Mouse (Mus musculus) myocyte (in vitro differentiated cells): Measurements from ENCODE around the gene Pck1. TPM values are rescaled to one million over a fixed set of nuclear protein-coding genes. Genes with fewer than 3 reads are reported as not detected.

Experiments used
- H3K27me3 ChIP-seq: one replicate; pipeline ENCODE4 v1.6.1; 2011; ENCODE audit not compliant: control insufficient read depth, insufficient read depth, insufficient read length
- H3K36me3 ChIP-seq: one replicate; pipeline ENCODE4 v1.6.1; 2011; ENCODE audit not compliant: control insufficient read depth, insufficient read depth
- H3K4me2 ChIP-seq: one replicate; pipeline ENCODE4 v1.6.1; 2011; ENCODE audit warnings: low read depth, control low read depth
- H3K4me3 ChIP-seq: one replicate; pipeline ENCODE4 v1.5.1; 2011; ENCODE audit warnings: mild to moderate bottlenecking, control low read depth, moderate library complexity
- H3K79me2 ChIP-seq: one replicate; pipeline ENCODE4 v1.6.1; 2011; ENCODE audit not compliant: control insufficient read depth, insufficient read depth
- H3ac ChIP-seq: one replicate; pipeline ENCODE4 v1.6.1; 2011; ENCODE audit not compliant: control insufficient read depth, insufficient read length
- CEBPB ChIP-seq: IDR thresholded peaks from 2 replicates; pipeline ENCODE4 v1.6.1; 2011; ENCODE audit warnings: mild to moderate bottlenecking, moderate library complexity; ENCODE audit not compliant: poor library complexity, insufficient read depth, severe bottlenecking
- E2F4 ChIP-seq: IDR thresholded peaks from one replicate; pipeline ENCODE4 v1.6.1; 2011; ENCODE audit warnings: mild to moderate bottlenecking, control low read depth, moderate library complexity; ENCODE audit not compliant: insufficient read depth
- MAX ChIP-seq: IDR thresholded peaks from one replicate; pipeline ENCODE4 v1.6.1; 2011; ENCODE audit warnings: low read depth, mild to moderate bottlenecking, control low read depth
- MYOD1 ChIP-seq, 3 experiments: IDR thresholded peaks; one replicate each; pipeline ENCODE4 v1.6.1; 2011; ENCODE audit warnings: control low read depth in 2 of 3, low read depth in 2 of 3, mild to moderate bottlenecking in 2 of 3, moderate library complexity in 1 of 3; ENCODE audit not compliant: insufficient read length in 2 of 3, control insufficient read depth in 1 of 3
- MYOG ChIP-seq, 3 experiments: IDR thresholded peaks; one replicate each; pipeline ENCODE4 v1.6.1; 2011; ENCODE audit warnings: control low read depth in 2 of 3, low read depth in 2 of 3, mild to moderate bottlenecking in 2 of 3; ENCODE audit not compliant: insufficient read length in 2 of 3, control insufficient read depth in 1 of 3, insufficient read depth in 1 of 3
- POLR2A ChIP-seq: IDR thresholded peaks from one replicate; pipeline ENCODE4 v1.6.1; 2011; ENCODE audit warnings: low read depth, mild to moderate bottlenecking, control low read depth, moderate library complexity; ENCODE audit not compliant: insufficient read length
- POLR2AphosphoS2 ChIP-seq: IDR thresholded peaks from one replicate; pipeline ENCODE4 v1.6.1; 2011; ENCODE audit warnings: low read depth, control low read depth; ENCODE audit not compliant: insufficient read length
- REST ChIP-seq: IDR thresholded peaks from one replicate; pipeline ENCODE4 v1.6.1; 2011; ENCODE audit warnings: mild to moderate bottlenecking, control low read depth, moderate library complexity; ENCODE audit not compliant: insufficient read depth, insufficient read length
- SRF ChIP-seq: IDR thresholded peaks from one replicate; pipeline ENCODE4 v1.6.1; 2011; ENCODE audit warnings: low read depth; ENCODE audit not compliant: control insufficient read depth, insufficient read length
- TCF12 ChIP-seq: IDR thresholded peaks from one replicate; pipeline ENCODE4 v1.6.1; 2011; ENCODE audit warnings: mild to moderate bottlenecking, control low read depth; ENCODE audit not compliant: poor library complexity, insufficient read depth, severe bottlenecking
- TCF3 ChIP-seq: IDR thresholded peaks from one replicate; pipeline ENCODE4 v1.6.1; 2011; ENCODE audit warnings: low read depth, control low read depth; ENCODE audit not compliant: insufficient read length
- USF1 ChIP-seq: IDR thresholded peaks from one replicate; pipeline ENCODE4 v1.6.1; 2011; ENCODE audit warnings: low read depth, mild to moderate bottlenecking, control low read depth, moderate library complexity
- polyA plus RNA-seq: library from polyadenylated mRNA; unstranded; fragments of >200 nt; fragmentation: generic; extraction: Trizol; gene quantifications from one replicate; pipeline ENCODE4 v1.2.1, GENCODE M21; 2012; ENCODE audit warnings: missing spikeins

The Pck1 gene
- polyA plus RNA-seq, 1 experiment = not detected

DNA sequence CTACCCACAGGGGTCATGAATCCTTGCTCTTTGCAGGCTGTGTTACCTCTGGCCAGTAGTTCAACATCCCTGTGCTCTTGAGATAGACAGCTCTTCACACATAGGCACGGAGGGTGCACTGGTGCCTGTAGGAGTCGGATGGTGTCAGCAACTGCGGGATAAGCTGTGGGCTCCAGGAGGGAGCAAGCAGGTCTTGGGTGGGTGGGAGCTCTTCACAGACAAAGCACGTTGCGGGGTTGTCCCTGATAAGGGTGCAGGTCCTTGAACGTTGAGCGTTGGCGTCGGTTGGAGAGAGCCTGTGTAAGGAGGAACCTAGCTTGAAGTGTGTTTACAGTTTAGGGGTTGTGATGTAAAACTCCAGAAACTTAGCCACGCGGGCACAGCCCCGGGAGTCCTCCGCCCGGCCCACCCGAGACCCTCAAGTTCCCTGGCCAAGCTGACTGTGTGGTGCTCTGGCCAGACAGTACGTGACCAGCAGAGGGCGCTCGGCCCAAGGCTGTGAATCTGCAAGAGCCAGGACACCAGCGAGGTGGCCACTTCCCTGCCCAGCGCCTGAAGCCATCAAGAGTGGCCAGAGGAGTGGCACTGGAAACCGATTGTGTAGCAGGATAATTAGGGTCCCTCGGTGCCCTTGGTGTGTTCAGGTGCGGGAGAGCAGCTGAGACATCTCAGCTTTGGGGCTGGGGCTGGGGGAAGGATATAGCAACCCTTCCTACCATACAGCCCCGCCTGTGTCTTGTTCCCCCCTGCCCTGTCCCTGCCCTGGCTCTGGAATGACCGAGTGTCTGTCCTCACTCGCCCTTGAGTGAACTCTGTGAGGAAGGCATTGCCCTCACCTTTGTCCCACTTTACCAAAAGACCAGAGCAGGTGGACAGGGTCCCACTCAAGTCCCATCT lies 33.4 kb downstream of the Pck1 start:
- H3ac ChIP-seq = no peak overlapping the region

DNA sequence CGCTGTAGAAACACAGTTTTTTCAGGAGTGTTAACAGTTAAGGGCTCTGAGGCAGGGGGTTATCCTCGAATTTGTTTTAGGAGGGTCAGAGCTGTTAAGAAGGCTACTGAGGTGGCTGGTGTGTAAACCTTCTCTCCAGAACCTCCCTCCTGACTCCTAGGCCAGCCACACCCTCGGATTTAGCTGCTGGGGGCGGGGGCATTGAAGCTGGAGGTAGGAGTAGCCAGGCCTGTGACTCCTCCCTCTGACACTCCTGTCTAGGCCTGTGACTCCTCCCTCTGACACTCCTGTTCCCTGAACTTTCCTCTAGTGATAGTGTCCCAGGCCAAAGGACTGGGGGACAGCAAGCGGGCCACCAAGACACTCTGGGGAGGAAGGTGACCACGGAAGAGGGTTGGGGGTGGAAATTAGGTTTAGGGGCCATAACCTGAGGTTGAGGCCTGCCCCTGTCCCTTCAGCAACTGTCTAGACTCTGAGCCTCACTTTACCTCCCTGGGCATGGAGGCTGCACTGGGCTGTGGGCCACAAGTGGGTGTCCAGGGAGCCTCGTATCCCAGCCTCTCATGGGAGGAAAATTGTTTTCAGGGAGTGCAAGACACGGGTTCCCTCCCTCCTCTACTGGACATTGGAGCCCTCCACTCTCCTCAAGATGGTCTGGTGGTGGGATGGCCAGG lies 34.5 kb downstream of the Pck1 start:
- no peak for TF ChIP-seq E2F4
- TF ChIP-seq MYOG (IDR thresholded peaks at IDR 0.05; ENCODE audit: control insufficient read depth in 1 of 3, insufficient read depth in 1 of 3, insufficient read length in 2 of 3, low read depth in 2 of 3) = no peak
- TF ChIP-seq CEBPB = no peak
- no peak for TF ChIP-seq REST
- no peak for TF ChIP-seq POLR2AphosphoS2
- no peak for TF ChIP-seq TCF12
- no peak for TF ChIP-seq USF1
- TF ChIP-seq POLR2A = no peak
- H3K27me3 ChIP-seq = peaks cover 14% of the 10 kb centered on the region
- no peak overlapping the region for H3K4me2 ChIP-seq
- H3ac ChIP-seq = no peak overlapping the region
- H3K4me3 ChIP-seq = no peak overlapping the region
- no peaks in the 10 kb centered on the region for H3K79me2 ChIP-seq
- no peaks in the 10 kb centered on the region for H3K36me3 ChIP-seq

More for the DNA sequence above, 33.4 kb downstream of the Pck1 start:
- TF ChIP-seq CEBPB (no peak), POLR2AphosphoS2 (no peak), MYOG (IDR thresholded peaks at IDR 0.05; ENCODE audit: control insufficient read depth in 1 of 3, insufficient read depth in 1 of 3, insufficient read length in 2 of 3, low read depth in 2 of 3) (no peak), MAX (no peak), POLR2A (no peak), USF1 (no peak), TCF12 (no peak), REST (no peak), SRF (no peak), E2F4 (no peak), TCF3 (no peak), MYOD1 (IDR thresholded peaks at IDR 0.05; ENCODE audit: control insufficient read depth in 1 of 3, insufficient read length in 2 of 3, low read depth in 2 of 3) (no peak)
- no peak overlapping the region for H3K4me3 ChIP-seq
- H3K27me3 ChIP-seq = peaks cover 21% of the 10 kb centered on the region
- H3K36me3 ChIP-seq = no peaks in the 10 kb centered on the region
- H3K79me2 ChIP-seq = no peaks in the 10 kb centered on the region
- H3K4me2 ChIP-seq = no peak overlapping the region

- no peak overlapping the region for H3K4me3 ChIP-seq
- H3K27me3 ChIP-seq = peaks cover 4% of the 10 kb centered on the region
- no peaks in the 10 kb centered on the region for H3K36me3 ChIP-seq
- no peak overlapping the region for H3K4me2 ChIP-seq
- H3K79me2 ChIP-seq = no peaks in the 10 kb centered on the region
- TF ChIP-seq MAX = no peak
- no peak for TF ChIP-seq POLR2AphosphoS2
- no peak for TF ChIP-seq E2F4
- no peak overlapping the region for H3ac ChIP-seq
These were observed 41.9 kb downstream of the Pck1 start for GRCm38 (mm10) chr2:173194796-173195195.

GRCm38 (mm10) chr2:173202924-173203689 lies 50.3 kb downstream of the Pck1 start:
- no peak overlapping the region for H3K4me3 ChIP-seq
- H3K27me3 ChIP-seq = peaks cover 4% of the 10 kb centered on the region
- no peaks in the 10 kb centered on the region for H3K36me3 ChIP-seq
- H3K79me2 ChIP-seq = no peaks in the 10 kb centered on the region
- H3ac ChIP-seq = no peak overlapping the region
- H3K4me2 ChIP-seq = no peak overlapping the region
- TF ChIP-seq USF1 (no peak), E2F4 (no peak), MAX (no peak), POLR2A (no peak), MYOD1 (IDR thresholded peaks at IDR 0.05; ENCODE audit: control insufficient read depth in 1 of 3, insufficient read length in 2 of 3, low read depth in 2 of 3) (no peak), REST (no peak), TCF3 (no peak), TCF12 (no peak), MYOG (IDR thresholded peaks at IDR 0.05; ENCODE audit: control insufficient read depth in 1 of 3, insufficient read depth in 1 of 3, insufficient read length in 2 of 3, low read depth in 2 of 3) (no peak), POLR2AphosphoS2 (no peak), CEBPB (no peak), SRF (no peak)
